Mouse (Mus musculus) C2C12 (cell line): Measurements from ENCODE around the gene Defb36.

Source experiments
- CTCF ChIP-seq: IDR thresholded peaks from one replicate; pipeline ENCODE4 v1.5.1; 2011; ENCODE audit not compliant: control insufficient read depth, insufficient read depth, insufficient read length
- MYOG ChIP-seq: IDR thresholded peaks from one replicate; pipeline ENCODE4 v1.6.1; 2011; ENCODE audit not compliant: control insufficient read depth, insufficient read length; ENCODE audit errors: extremely low read depth

DNA sequence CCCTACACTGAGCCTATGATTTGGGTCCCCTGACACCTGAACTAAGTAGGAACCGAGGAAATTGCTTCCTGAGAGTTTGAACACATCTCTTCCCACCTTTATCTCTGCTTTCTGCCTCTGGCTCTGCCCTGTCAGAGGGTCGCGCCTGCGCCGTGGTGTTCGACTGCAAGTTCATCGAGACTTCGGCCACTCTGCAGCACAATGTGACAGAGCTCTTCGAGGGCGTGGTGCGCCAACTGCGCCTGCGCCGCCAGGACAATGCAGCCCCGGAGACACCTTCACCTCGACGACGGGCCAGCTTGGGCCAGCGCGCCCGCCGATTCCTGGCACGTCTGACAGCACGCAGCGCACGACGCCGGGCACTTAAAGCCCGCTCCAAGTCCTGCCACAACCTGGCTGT is 30.2 kb downstream of the Defb36 start:
- no peak for TF ChIP-seq MYOG
- no peak for TF ChIP-seq CTCF
